Mouse (Mus musculus) intestine, postnatal 0 days (tissue): ENCODE data around the gene Rpl10a. TPM values are rescaled to one million over a fixed set of nuclear protein-coding genes. Genes with fewer than 3 reads are reported as not detected.
A peak's percentile ranks its signal among the peaks of the same experiment; 100 is the strongest.

ENCODE experiments used
- ATAC-seq: fragments of 200-750 bp; cut with Nextera tagmentation; 2 replicates; pipeline ENCODE4 v1.8.0; 2017; ENCODE audit warnings: mild to moderate bottlenecking, moderate TSS enrichment, moderate library complexity
- H3K27ac ChIP-seq: fragments of 300-500 bp; sonication (generic); 2 replicates; pipeline ENCODE4 v1.5.1; 2014; ENCODE audit warnings: mild to moderate bottlenecking, low read depth, low read length, moderate library complexity
- H3K27me3 ChIP-seq: fragments of 300-500 bp; sonication (generic); replicated peaks from 2 replicates; pipeline ENCODE4 v1.6.1; 2014; ENCODE audit warnings: low read length, mixed read lengths; ENCODE audit not compliant: control insufficient read depth, insufficient read depth
- H3K36me3 ChIP-seq: fragments of 300-500 bp; sonication (generic); 2 replicates; pipeline ENCODE4 v1.6.1; 2014; ENCODE audit warnings: mild to moderate bottlenecking, moderate library complexity; ENCODE audit not compliant: control insufficient read depth, insufficient read depth
- H3K4me1 ChIP-seq: fragments of 300-500 bp; sonication (generic); replicated peaks from 2 replicates; pipeline ENCODE4 v1.6.1; 2014; ENCODE audit warnings: antibody characterized with exemption, low read length, mixed read lengths; ENCODE audit not compliant: control insufficient read depth, insufficient read depth
- H3K4me2 ChIP-seq: fragments of 300-500 bp; sonication (generic); replicated peaks from 2 replicates; pipeline ENCODE4 v1.6.1; 2014; ENCODE audit warnings: low read depth, mild to moderate bottlenecking, moderate library complexity
- H3K4me3 ChIP-seq: fragments of 300-500 bp; sonication (generic); 2 replicates; pipeline ENCODE4 v1.5.1; 2014; ENCODE audit warnings: low read depth, low read length
- H3K9ac ChIP-seq: fragments of 300-500 bp; sonication (generic); 2 replicates; pipeline ENCODE4 v1.6.1; 2014; ENCODE audit warnings: mild to moderate bottlenecking, low read depth, low read length
- H3K9me3 ChIP-seq: fragments of 300-500 bp; sonication (generic); 2 replicates; pipeline ENCODE4 v1.6.1; 2016; ENCODE audit warnings: mixed run types; ENCODE audit not compliant: control insufficient read depth
- CTCF ChIP-seq: sonication (generic); IDR thresholded peaks from 2 replicates; pipeline ENCODE4 v1.5.1; 2016; ENCODE audit warnings: low read depth, mild to moderate bottlenecking, control low read depth, antibody characterized with exemption, moderate library complexity
- WGBS: fragments of 180-500 bp; shearing (Covaris S2); extraction: QIAGEN DNeasy Blood & Tissue Kit; methylation state at CpG from one replicate; pipeline ENCODE4 v1.1.7; 2014; 5-methylcytosine and 5-hydroxymethylcytosine counted together
- polyA plus RNA-seq: library from polyadenylated mRNA; unstranded; fragments of >200 nt; fragmentation: Nextera tagmentation; extraction: Ambion mirVana; gene quantifications from 2 replicates; pipeline ENCODE4 v1.2.1, GENCODE M21; 2015

Gene Rpl10a
- polyA plus RNA-seq, 1 experiment from 2014 or later: 383 TPM

DNA sequence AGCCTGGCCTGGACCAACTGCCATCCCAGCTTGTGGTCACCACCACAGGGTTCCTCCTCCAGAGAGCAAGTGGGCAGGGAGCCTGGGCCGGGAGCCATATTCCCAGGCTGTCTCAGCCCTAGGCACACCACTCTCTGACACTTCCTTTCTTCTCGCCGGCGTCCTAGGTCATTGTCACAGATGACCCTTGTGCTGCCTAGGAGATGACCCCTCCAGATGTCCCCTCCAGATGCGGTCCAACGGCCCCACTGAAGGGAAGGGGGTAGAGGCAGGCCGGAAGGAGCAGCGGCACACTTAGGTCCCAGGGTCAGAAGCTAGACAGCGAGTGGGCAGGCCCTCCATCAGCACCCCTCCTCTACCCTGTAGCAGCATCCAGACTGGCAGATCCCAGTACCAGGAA, 27.9 kb upstream of the Rpl10a start:
- WGBS: 68% methylated on average over 9 of the region's 9 CpGs
- H3K27me3 ChIP-seq: no peaks in the 10 kb centered on the region
- H3K4me3 ChIP-seq: no peak overlapping the region
- H3K4me2 ChIP-seq: no peak overlapping the region
- H3K27ac ChIP-seq: no peak overlapping the region
- no peak for ATAC-seq
- no peaks in the 10 kb centered on the region for H3K9me3 ChIP-seq
- no peaks in the 10 kb centered on the region for H3K4me1 ChIP-seq
- H3K9ac ChIP-seq: no peak overlapping the region
- peaks cover 24% of the 10 kb centered on the region; the same call in 1 of the 2 replicates for H3K36me3 ChIP-seq
- no peak for TF ChIP-seq CTCF

DNA sequence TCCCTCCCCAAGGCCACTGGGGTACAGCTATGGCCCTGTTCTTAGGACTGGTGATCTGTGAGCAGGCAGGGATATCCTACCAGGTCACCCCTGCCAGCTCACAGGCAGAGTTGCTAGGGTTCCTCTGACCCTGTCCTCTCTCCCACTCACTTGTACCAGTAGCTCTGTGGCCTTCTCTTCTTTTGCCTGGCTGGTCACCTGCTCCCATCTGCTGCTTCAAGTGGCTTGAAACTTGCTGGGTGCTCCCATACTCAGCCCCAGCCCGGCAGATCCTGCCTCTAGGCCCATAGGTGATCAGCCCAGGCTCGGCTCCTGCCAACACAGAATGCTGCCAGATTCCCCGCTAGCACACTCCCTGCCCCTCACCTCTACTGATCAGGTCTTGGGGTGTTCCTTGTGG, 27.4 kb upstream of the Rpl10a start:
- Histone ChIP-seq H3K4me1 (no peaks in the 10 kb centered on the region), H3K9ac (no peak overlapping the region), H3K36me3 (peaks cover 24% of the 10 kb centered on the region; the same call in 1 of the 2 replicates), H3K4me2 (no peak overlapping the region), H3K4me3 (no peak overlapping the region), H3K27me3 (no peaks in the 10 kb centered on the region), H3K9me3 (no peaks in the 10 kb centered on the region), H3K27ac (no peak overlapping the region)
- TF ChIP-seq CTCF: no peak
- no peak for ATAC-seq
- 67% methylated on average over 3 of the region's 3 CpGs for WGBS

DNA sequence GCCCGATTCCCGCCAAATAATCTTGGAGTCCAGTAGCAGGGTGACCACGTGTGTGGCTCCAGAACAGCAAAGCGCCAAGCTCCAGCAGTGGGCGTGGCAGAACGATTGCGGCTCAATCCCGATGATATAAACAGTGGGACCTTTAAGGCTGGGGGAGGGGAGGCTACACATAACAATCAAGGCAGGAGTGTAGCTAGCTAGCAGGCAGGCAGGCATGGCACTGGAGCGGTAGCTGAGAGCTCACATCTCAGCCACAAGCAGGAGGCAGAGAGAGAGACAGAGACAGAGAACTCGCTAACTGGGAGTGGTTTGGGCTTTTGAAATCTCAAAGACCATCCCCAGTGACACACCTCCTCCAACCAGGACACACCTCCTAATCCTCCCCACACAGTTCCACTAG, 23.1 kb upstream of the Rpl10a start:
- no peak for TF ChIP-seq CTCF
- no peaks in the 10 kb centered on the region for H3K27me3 ChIP-seq
- no peak for ATAC-seq
- WGBS: 41% methylated on average over 10 of the region's 10 CpGs
- no peak overlapping the region for H3K9ac ChIP-seq
- H3K4me3 ChIP-seq: no peak overlapping the region
- H3K27ac ChIP-seq: no peak overlapping the region
- H3K9me3 ChIP-seq: no peaks in the 10 kb centered on the region
- H3K36me3 ChIP-seq: no peaks in the 10 kb centered on the region; the same call in 1 of the 2 replicates
- H3K4me2 ChIP-seq: no peak overlapping the region
- no peaks in the 10 kb centered on the region; the same call in 1 of the 2 replicates for H3K4me1 ChIP-seq

DNA sequence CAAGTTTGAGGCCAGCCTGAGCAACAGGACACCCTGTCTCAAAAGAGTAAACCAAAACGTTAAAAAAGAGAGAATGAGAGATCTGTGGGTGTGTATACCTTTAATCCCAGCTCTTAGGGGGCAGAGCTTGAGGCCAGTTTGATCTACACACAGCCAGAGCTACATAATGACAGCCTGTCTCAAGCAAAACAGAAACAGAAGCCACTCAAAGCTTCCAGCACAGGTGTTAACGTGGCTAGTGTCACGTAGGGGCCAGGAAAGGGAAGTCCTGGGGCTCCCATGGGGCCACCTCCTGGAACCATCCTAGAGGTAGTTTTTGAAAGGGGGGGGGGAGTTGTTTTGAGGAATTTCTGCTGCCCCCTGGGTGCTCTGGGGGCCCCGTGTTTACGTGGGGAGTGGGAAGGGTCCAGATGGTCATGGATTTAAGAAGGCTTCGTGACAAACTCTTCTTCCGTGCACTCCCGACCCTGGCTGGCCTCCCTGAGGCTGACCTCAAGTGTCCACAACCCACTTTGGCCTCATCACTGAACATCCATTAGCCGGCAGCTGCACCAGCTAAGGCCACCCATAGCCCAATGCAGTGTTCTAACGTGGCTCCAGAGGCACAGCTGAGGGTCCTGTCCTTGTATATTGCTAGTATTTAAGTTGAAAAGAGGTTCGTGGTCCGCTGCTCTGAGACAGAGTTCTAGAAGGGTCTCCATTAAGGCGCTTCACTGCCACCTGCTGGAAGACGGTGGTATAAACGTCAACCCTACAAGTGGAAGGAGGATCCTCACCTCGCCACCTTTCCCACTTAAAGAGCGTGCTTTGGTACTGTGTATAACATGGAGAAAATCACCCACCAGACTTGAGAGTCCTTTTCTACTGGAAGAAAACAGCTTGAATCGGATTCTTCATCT, 19.7 kb upstream of the Rpl10a start:
- H3K4me3 ChIP-seq: no peak overlapping the region
- H3K4me1 ChIP-seq: no peaks in the 10 kb centered on the region; the same call in 1 of the 2 replicates
- ATAC-seq: no peak
- peak overlapping the region; percentile 45 for H3K4me2 ChIP-seq
- WGBS: 15% methylated on average over 18 of the region's 18 CpGs
- no peaks in the 10 kb centered on the region for H3K27me3 ChIP-seq
- H3K9ac ChIP-seq: no peak overlapping the region
- no peak overlapping the region for H3K27ac ChIP-seq
- H3K9me3 ChIP-seq: no peaks in the 10 kb centered on the region
- peak; percentile 96 for TF ChIP-seq CTCF
- H3K36me3 ChIP-seq: no peaks in the 10 kb centered on the region; the same call in 1 of the 2 replicates

DNA sequence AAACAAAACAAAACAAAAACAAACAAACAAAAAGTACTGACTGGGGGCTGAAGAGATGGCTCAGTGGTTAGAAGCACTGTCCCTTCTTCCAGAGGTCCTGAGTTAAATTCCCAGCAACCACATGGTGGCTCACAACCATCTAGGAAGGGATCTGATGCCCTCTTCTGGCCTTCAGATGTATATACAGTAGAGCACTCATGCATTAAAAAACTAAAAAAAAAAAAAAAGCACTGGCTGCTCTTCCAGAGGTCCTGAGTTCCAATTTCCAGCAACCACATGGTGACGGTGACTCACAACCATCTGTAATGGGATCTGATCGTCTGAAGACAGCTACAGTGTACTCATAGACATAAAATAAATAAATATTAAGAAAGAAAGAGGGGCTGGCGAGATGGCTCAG, 17.4 kb upstream of the Rpl10a start:
- H3K27me3 ChIP-seq: no peaks in the 10 kb centered on the region
- no peaks in the 10 kb centered on the region for H3K9me3 ChIP-seq
- no peak overlapping the region for H3K27ac ChIP-seq
- no peaks in the 10 kb centered on the region; the same call in 1 of the 2 replicates for H3K4me1 ChIP-seq
- H3K9ac ChIP-seq: no peak overlapping the region
- peak; percentile 29; the same call in 1 of the 2 replicates for TF ChIP-seq CTCF
- H3K36me3 ChIP-seq: no peaks in the 10 kb centered on the region
- no peak overlapping the region for H3K4me3 ChIP-seq
- WGBS: 73% methylated on average over 3 of the region's 3 CpGs
- ATAC-seq: no peak
- H3K4me2 ChIP-seq: no peak overlapping the region

DNA sequence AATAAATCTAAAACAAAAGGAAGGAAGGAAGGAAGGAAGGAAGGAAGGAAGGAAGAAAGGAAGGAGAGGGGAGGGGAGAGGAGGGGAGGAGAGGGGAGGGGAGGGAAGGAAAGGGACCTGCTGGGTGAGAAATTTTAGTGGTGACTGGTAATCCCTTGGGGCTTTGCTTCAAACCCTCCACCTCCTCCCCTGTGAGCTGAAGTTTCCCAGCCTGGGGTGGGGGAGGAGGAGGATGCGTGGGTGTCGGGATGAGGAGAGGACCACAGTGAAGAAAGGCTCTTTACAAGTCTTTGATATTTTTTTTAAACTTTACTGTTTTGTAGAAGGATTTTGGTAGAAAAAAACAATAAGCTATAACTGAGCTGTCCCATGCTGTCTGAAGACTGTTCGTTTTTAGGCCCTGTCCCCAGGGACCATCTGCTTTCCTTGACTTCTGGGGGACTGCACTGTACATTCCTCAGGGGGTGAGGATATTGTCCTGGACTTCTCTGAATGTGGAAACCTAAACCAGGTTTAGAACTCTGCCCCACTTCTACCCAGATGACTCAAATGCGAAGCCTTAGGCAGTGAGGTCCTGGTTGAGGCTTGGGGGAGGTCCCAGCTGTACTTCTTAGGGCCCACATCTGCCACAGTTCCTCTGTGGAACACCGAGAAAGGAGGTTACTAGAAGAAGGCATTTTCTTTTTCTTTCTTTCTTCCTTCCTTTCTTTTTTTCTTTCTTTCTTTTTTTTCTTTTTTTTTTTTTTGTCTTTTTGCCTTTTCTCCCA, 16.7 kb upstream of the Rpl10a start:
- no peak overlapping the region for H3K4me3 ChIP-seq
- no peaks in the 10 kb centered on the region for H3K36me3 ChIP-seq
- no peak overlapping the region for H3K27ac ChIP-seq
- no peaks in the 10 kb centered on the region for H3K9me3 ChIP-seq
- no peak overlapping the region for H3K9ac ChIP-seq
- no peaks in the 10 kb centered on the region for H3K27me3 ChIP-seq
- no peaks in the 10 kb centered on the region; the same call in 1 of the 2 replicates for H3K4me1 ChIP-seq
- no peak for TF ChIP-seq CTCF
- 87% methylated on average over 5 of the region's 5 CpGs for WGBS
- no peak for ATAC-seq
- H3K4me2 ChIP-seq: no peak overlapping the region
